Mouse (Mus musculus) embryonic fibroblast, embryonic 13.5 days (primary cell): ENCODE results near the gene Negr1.

Experiments used
- CTCF ChIP-seq: IDR thresholded peaks from 2 replicates; pipeline ENCODE4 v1.5.1; 2011; ENCODE audit warnings: mild to moderate bottlenecking, control low read depth, low read length, moderate library complexity, borderline replicate concordance; ENCODE audit not compliant: insufficient read depth
- POLR2A ChIP-seq: IDR thresholded peaks from 2 replicates; pipeline ENCODE4 v1.6.1; 2011; ENCODE audit warnings: low read depth, mild to moderate bottlenecking, control low read depth, low read length, moderate library complexity

GRCm38 (mm10) chr3:156791234-156791633 is 229.6 kb downstream of the Negr1 start:
- TF ChIP-seq CTCF, result no peak
- no peak for TF ChIP-seq POLR2A
